Mouse (Mus musculus) G1E (cell line): ENCODE measurements around the gene Galnt3.

Source experiments
- CTCF ChIP-seq: IDR thresholded peaks from 2 replicates; pipeline ENCODE4 v1.5.1; 2012; ENCODE audit warnings: low read depth, low read length, inconsistent platforms, mixed read lengths
- GATA1 ChIP-seq: IDR thresholded peaks from 2 replicates; pipeline ENCODE4 v1.6.1; 2012; ENCODE audit warnings: borderline replicate concordance, low read length, inconsistent platforms, mixed read lengths
- POLR2AphosphoS5 ChIP-seq: IDR thresholded peaks from 2 replicates; pipeline ENCODE4 v1.6.1; 2012; ENCODE audit warnings: low read depth, low read length, inconsistent platforms; ENCODE audit not compliant: insufficient replicate concordance
- TAL1 ChIP-seq: conservative IDR thresholded peaks from 2 replicates; pipeline ENCODE4 v1.6.1; 2012; ENCODE audit warnings: low read depth, low read length, inconsistent platforms, mixed read lengths

DNA sequence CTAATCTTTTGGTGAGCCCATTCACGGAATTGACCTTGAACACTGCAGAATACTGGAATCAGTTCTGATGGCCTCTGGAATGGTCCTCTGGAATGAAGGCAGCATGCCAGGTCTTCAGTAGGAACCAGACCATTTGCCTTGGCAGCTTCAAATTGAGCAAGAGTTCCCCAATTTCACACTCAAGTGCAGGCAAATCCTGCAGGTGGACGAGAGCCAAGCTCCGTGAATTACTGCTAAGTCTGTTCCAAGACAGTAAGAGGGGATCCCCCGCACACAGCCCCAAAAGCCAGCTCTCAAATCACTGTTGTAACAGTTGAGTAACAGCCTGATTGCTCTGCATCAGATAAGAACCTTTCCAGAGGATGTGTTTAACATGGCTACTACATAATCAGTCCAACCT lies 42.9 kb downstream of the Galnt3 start:
- TF ChIP-seq CTCF = no peak
- no peak for TF ChIP-seq POLR2AphosphoS5
- no peak for TF ChIP-seq GATA1
- no peak for TF ChIP-seq TAL1
